Mouse (Mus musculus): ENCODE measurements at regions not wholly inside any gene's neighbourhood (a gene's known extent, or its start where the extent isn't known, plus 50 kb on each side); places are given as distances from the start of the nearest gene placed in this dataset.

DNA sequence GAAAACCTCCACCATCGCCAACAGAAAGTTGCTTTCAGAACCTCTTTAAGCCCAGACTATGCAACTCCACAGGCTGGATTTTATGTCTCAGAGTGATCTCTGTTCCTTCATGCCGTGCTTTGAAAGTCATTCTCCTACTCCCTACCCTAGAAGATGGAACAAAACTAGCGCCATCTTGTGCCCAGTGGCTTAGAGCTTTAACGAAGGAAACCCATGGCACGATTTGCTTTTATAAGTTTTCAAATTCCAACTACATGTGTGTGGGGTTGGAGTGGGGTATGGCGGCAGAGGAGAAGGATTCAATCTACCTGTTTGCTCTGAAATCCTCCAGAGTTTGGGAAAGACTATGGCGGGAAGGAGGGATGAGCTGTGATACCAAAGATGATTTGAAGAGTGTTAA lies 118.7 kb upstream of the Tmem45b start:
- TF ChIP-seq CTCF (conservative IDR thresholded peaks at IDR 0.05; ENCODE audit: low read length) (peak; percentile 11), POU5F1 (IDR thresholded peaks at IDR 0.05; ENCODE audit: borderline replicate concordance, low read length) (no peak)
